ENCODE assay signal across 13 mouse cellular contexts in genomic region chr5:81686206-81686605, GRCm38 (mm10).
"Had no signal": no experiment of that assay in that cellular context is flagged by ENCODE, and none has a peak within 500 bp of the region (broad histone marks: within the 10 kb centered on the region; RNA-seq: fewer than 3 reads in every experiment).

No protein-coding gene starts in this region.

- H3K27ac ChIP-seq: midbrain, embryonic 10.5 days; midbrain, embryonic 12.5 days; neural tube, embryonic 12.5 days; stomach, embryonic 15.5 days; stomach, postnatal 0 days had no signal

- H3K9ac ChIP-seq: lung, embryonic 14.5 days; midbrain, embryonic 12.5 days; neural tube, embryonic 12.5 days; stomach, embryonic 15.5 days had no signal

- H3K4me3 ChIP-seq: midbrain, embryonic 10.5 days; midbrain, embryonic 12.5 days; neural tube, embryonic 12.5 days; stomach, embryonic 15.5 days had no signal

- H3K36me3 ChIP-seq: midbrain, embryonic 10.5 days; midbrain, embryonic 12.5 days; neural tube, embryonic 12.5 days; stomach, embryonic 15.5 days had no signal

- H3K9me3 ChIP-seq: midbrain, embryonic 10.5 days; midbrain, embryonic 12.5 days; neural tube, embryonic 12.5 days; stomach, embryonic 15.5 days had no signal

- H3K27me3 ChIP-seq: midbrain, embryonic 12.5 days; neural tube, embryonic 12.5 days; stomach, embryonic 15.5 days had no signal

- DNase-seq: lung, adult 18-20 months; lung, embryonic 14.5 days; lung, postnatal 4 days; midbrain, embryonic 14.5 days; right cerebral cortex, postnatal 14 days; thymus, adult 2 months; thymus, postnatal 25 days; thymus, postnatal 4 days had no signal

- H3K4me1 ChIP-seq: midbrain, embryonic 10.5 days; midbrain, embryonic 12.5 days; neural tube, embryonic 12.5 days; stomach, embryonic 15.5 days had no signal

- H3K4me2 ChIP-seq: lung, embryonic 14.5 days; midbrain, embryonic 12.5 days; neural tube, embryonic 12.5 days; stomach, embryonic 15.5 days had no signal
